Mouse (Mus musculus) CH12.LX (cell line): Measurements from ENCODE around the gene Ankrd36. TPM values are rescaled to one million over a fixed set of nuclear protein-coding genes. Genes with fewer than 3 reads are reported as not detected.

Experiments used
- DNase-seq: peaks from one replicate; pipeline ENCODE4 v3.0.0-alpha.2; 2013; ENCODE audit errors: extremely low read depth
- H3K27ac ChIP-seq: 2 replicates; pipeline ENCODE4 v1.5.1; 2012; ENCODE audit warnings: low read depth, mild to moderate bottlenecking, control low read depth, moderate library complexity; ENCODE audit not compliant: insufficient read depth
- H3K27me3 ChIP-seq: replicated peaks from 2 replicates; pipeline ENCODE3; 2012; ENCODE audit warnings: inconsistent platforms
- H3K36me3 ChIP-seq, 2 experiments: replicated peaks in 1 of 2; 2 replicates each; pipeline versions ENCODE3 to v1.6.1; 2012; ENCODE audit warnings: inconsistent platforms in 1 of 2, low read length in 1 of 2, mild to moderate bottlenecking in 1 of 2, mixed read lengths in 1 of 2, moderate library complexity in 1 of 2; ENCODE audit not compliant: control insufficient read depth in 1 of 2, insufficient read depth in 1 of 2
- H3K4me1 ChIP-seq, 2 experiments: 2 replicates each; pipeline ENCODE4 v1.6.1; 2012; ENCODE audit warnings: inconsistent platforms in 1 of 2, moderate library complexity in 1 of 2; ENCODE audit not compliant: insufficient read depth in 2 of 2, control insufficient read depth in 1 of 2
- H3K4me2 ChIP-seq: 2 replicates; pipeline ENCODE4 v1.6.1; 2012; ENCODE audit warnings: low read depth, mild to moderate bottlenecking, control low read depth; ENCODE audit not compliant: poor library complexity, insufficient read depth, severe bottlenecking
- H3K4me3 ChIP-seq, 3 experiments: fragments of 150-350 bp in 1 of 3; sonication (generic) in 1 of 3; replicated peaks in 1 of 3; 2 replicates each; pipeline versions ENCODE3 to v1.5.1; 2011 to 2012; ENCODE audit warnings: low read depth in 2 of 3, low read length in 2 of 3, mild to moderate bottlenecking in 2 of 3, moderate library complexity in 2 of 3, control low read depth in 1 of 3, improper control_type of control experiment in 1 of 3, inconsistent platforms in 1 of 3, mixed read lengths in 1 of 3; ENCODE audit not compliant: poor library complexity in 1 of 3
- H3K79me2 ChIP-seq: replicated peaks from 2 replicates; pipeline ENCODE4 v1.6.1; 2012; ENCODE audit warnings: mild to moderate bottlenecking, moderate library complexity; ENCODE audit not compliant: control insufficient read depth, poor library complexity, insufficient read depth, severe bottlenecking; ENCODE audit errors: extremely low read depth
- H3K9ac ChIP-seq: 2 replicates; pipeline ENCODE4 v1.6.1; 2012; ENCODE audit warnings: low read depth, mild to moderate bottlenecking, control low read depth, moderate library complexity; ENCODE audit not compliant: insufficient read depth
- H3K9me3 ChIP-seq: replicated peaks from 2 replicates; pipeline ENCODE3; 2012; ENCODE audit warnings: low read length, inconsistent platforms, mixed read lengths
- BHLHE40 ChIP-seq: IDR thresholded peaks from 2 replicates; pipeline ENCODE4 v1.6.1; 2011; ENCODE audit warnings: mild to moderate bottlenecking, low read depth, low read length, improper control_type of control experiment
- CHD1 ChIP-seq: IDR thresholded peaks from 2 replicates; pipeline ENCODE4 v1.6.1; 2012; ENCODE audit warnings: low read depth, low read length, improper control_type of control experiment, inconsistent platforms
- CHD2 ChIP-seq: IDR thresholded peaks from 2 replicates; pipeline ENCODE4 v1.6.1; 2011; ENCODE audit warnings: low read length, improper control_type of control experiment
- CTCF ChIP-seq, 2 experiments: IDR thresholded peaks in 1 of 2; conservative IDR thresholded peaks in 1 of 2; 2 replicates each; pipeline ENCODE4 v1.5.1; 2011 to 2012; ENCODE audit warnings: low read depth in 2 of 2, low read length in 2 of 2, improper control_type of control experiment in 1 of 2, inconsistent platforms in 1 of 2, mild to moderate bottlenecking in 1 of 2, moderate library complexity in 1 of 2
- E2F4 ChIP-seq: IDR thresholded peaks from 2 replicates; pipeline ENCODE4 v1.6.1; 2011; ENCODE audit warnings: low read depth, low read length, improper control_type of control experiment; ENCODE audit not compliant: insufficient replicate concordance
- ELF1 ChIP-seq: IDR thresholded peaks from 2 replicates; pipeline ENCODE4 v1.6.1; 2014; ENCODE audit warnings: low read depth, mild to moderate bottlenecking, inconsistent platforms, low read length, improper control_type of control experiment
- ETS1 ChIP-seq: conservative IDR thresholded peaks from 2 replicates; pipeline ENCODE4 v1.6.1; 2012; ENCODE audit warnings: low read depth, mild to moderate bottlenecking, inconsistent platforms, low read length, improper control_type of control experiment, moderate library complexity
- GABPA ChIP-seq: IDR thresholded peaks from 2 replicates; pipeline ENCODE4 v1.6.1; 2012; ENCODE audit warnings: low read depth, low read length, improper control_type of control experiment, inconsistent platforms; ENCODE audit not compliant: insufficient replicate concordance
- HCFC1 ChIP-seq: IDR thresholded peaks from 2 replicates; pipeline ENCODE4 v1.6.1; 2012; ENCODE audit warnings: low read depth, mild to moderate bottlenecking, inconsistent platforms, low read length, improper control_type of control experiment
- IRF4 ChIP-seq: IDR thresholded peaks from 2 replicates; pipeline ENCODE4 v1.6.1; 2014; ENCODE audit warnings: low read depth, mild to moderate bottlenecking, inconsistent platforms, low read length, improper control_type of control experiment
- MAFK ChIP-seq: IDR thresholded peaks from 2 replicates; pipeline ENCODE4 v1.6.1; 2011; ENCODE audit warnings: low read length, improper control_type of control experiment; ENCODE audit not compliant: insufficient replicate concordance
- MAX ChIP-seq: IDR thresholded peaks from 2 replicates; pipeline ENCODE4 v1.6.1; 2011; ENCODE audit warnings: low read length, improper control_type of control experiment
- MAZ ChIP-seq: IDR thresholded peaks from 2 replicates; pipeline ENCODE4 v1.6.1; 2012; ENCODE audit warnings: low read depth, mild to moderate bottlenecking, inconsistent platforms, low read length, improper control_type of control experiment, moderate library complexity
- MEF2A ChIP-seq: IDR thresholded peaks from 2 replicates; pipeline ENCODE4 v1.6.1; 2014; ENCODE audit warnings: low read depth, mild to moderate bottlenecking, inconsistent platforms, low read length, improper control_type of control experiment, borderline replicate concordance
- MXI1 ChIP-seq: IDR thresholded peaks from 2 replicates; pipeline ENCODE4 v1.6.1; 2011; ENCODE audit warnings: mild to moderate bottlenecking, low read depth, low read length, improper control_type of control experiment
- MYC ChIP-seq: IDR thresholded peaks from 2 replicates; pipeline ENCODE4 v1.6.1; 2011; ENCODE audit warnings: low read depth, mild to moderate bottlenecking, improper control_type of control experiment, low read length
- NELFE ChIP-seq: IDR thresholded peaks from 2 replicates; pipeline ENCODE4 v1.6.1; 2011; ENCODE audit warnings: low read depth, low read length, improper control_type of control experiment
- NRF1 ChIP-seq: IDR thresholded peaks from 2 replicates; pipeline ENCODE4 v1.6.1; 2014; ENCODE audit warnings: low read depth, mild to moderate bottlenecking, inconsistent platforms, low read length, improper control_type of control experiment, moderate library complexity
- PAX5 ChIP-seq: IDR thresholded peaks from 2 replicates; pipeline ENCODE4 v1.6.1; 2012; ENCODE audit warnings: low read length, inconsistent platforms, mixed read lengths
- POLR2A ChIP-seq: IDR thresholded peaks from 2 replicates; pipeline ENCODE4 v1.6.1; 2011; ENCODE audit warnings: low read depth, mild to moderate bottlenecking, improper control_type of control experiment, low read length
- RAD21 ChIP-seq: IDR thresholded peaks from 2 replicates; pipeline ENCODE4 v1.6.1; 2011; ENCODE audit warnings: low read depth, mild to moderate bottlenecking, low read length, improper control_type of control experiment, moderate library complexity
- SIN3A ChIP-seq: IDR thresholded peaks from 2 replicates; pipeline ENCODE4 v1.6.1; 2012; ENCODE audit warnings: low read length, improper control_type of control experiment, inconsistent platforms
- SMC3 ChIP-seq: IDR thresholded peaks from 2 replicates; pipeline ENCODE4 v1.6.1; 2011; ENCODE audit warnings: low read depth, low read length, improper control_type of control experiment
- TBP ChIP-seq: conservative IDR thresholded peaks from 2 replicates; pipeline ENCODE4 v1.6.1; 2011; ENCODE audit warnings: low read depth, low read length, improper control_type of control experiment
- TCF12 ChIP-seq: IDR thresholded peaks from 2 replicates; pipeline ENCODE4 v1.6.1; 2014; ENCODE audit warnings: low read depth, mild to moderate bottlenecking, inconsistent platforms, low read length, improper control_type of control experiment
- USF1 ChIP-seq: IDR thresholded peaks from 2 replicates; pipeline ENCODE4 v1.6.1; 2014; ENCODE audit warnings: low read depth, mild to moderate bottlenecking, inconsistent platforms, low read length, improper control_type of control experiment
- USF2 ChIP-seq: conservative IDR thresholded peaks from 2 replicates; pipeline ENCODE4 v1.6.1; 2011; ENCODE audit warnings: low read depth, low read length, improper control_type of control experiment
- ZC3H11A ChIP-seq: IDR thresholded peaks from 2 replicates; pipeline ENCODE4 v1.6.1; 2012; ENCODE audit warnings: low read depth, mild to moderate bottlenecking, inconsistent platforms, low read length, improper control_type of control experiment
- ZKSCAN1 ChIP-seq: IDR thresholded peaks from 2 replicates; pipeline ENCODE4 v1.6.1; 2012; ENCODE audit warnings: low read depth, inconsistent platforms, low read length, improper control_type of control experiment, borderline replicate concordance
- ZMIZ1 ChIP-seq: IDR thresholded peaks from 2 replicates; pipeline ENCODE4 v1.6.1; 2012; ENCODE audit warnings: low read depth, mild to moderate bottlenecking, inconsistent platforms, low read length, improper control_type of control experiment
- dilution Hi-C: fragments of 300-500 bp; cut with MboI; formaldehyde crosslinking; loops from 2 replicates; pipeline ENCODE4 v1.14.3; 2020; ENCODE audit warnings: low sequenced_read_pairs; ENCODE audit not compliant: extremely low pct_unique_long_range_greater_than_20kb, extremely low pct_ligation_motif_present
- in situ Hi-C: fragments of 300-500 bp; cut with MboI; formaldehyde crosslinking; loops from 3 replicates; pipeline ENCODE4 v1.14.3; 2019; ENCODE audit warnings: low sequenced_read_pairs, low pct_ligation_motif_present, low pct_unique_long_range_greater_than_20kb, mixed read lengths
- polyA plus RNA-seq: library from polyadenylated mRNA; unstranded; fragments of >175 nt; gene quantifications from 2 replicates; pipeline ENCODE4 v1.2.1, GENCODE M21; 2012; ENCODE audit warnings: low read depth; ENCODE audit not compliant: insufficient read length
- total RNA-seq, 2 experiments: library from RNA; depleted of rRNA; stranded (reverse); fragments of 300-350 nt in 1 of 2; fragments of >200 nt in 1 of 2; gene quantifications; 2 replicates each; pipeline ENCODE4 v1.2.3; 2012 to 2014

Ankrd36 gene
- total and polyA plus RNA-seq, 3 experiments = not detected

DNA sequence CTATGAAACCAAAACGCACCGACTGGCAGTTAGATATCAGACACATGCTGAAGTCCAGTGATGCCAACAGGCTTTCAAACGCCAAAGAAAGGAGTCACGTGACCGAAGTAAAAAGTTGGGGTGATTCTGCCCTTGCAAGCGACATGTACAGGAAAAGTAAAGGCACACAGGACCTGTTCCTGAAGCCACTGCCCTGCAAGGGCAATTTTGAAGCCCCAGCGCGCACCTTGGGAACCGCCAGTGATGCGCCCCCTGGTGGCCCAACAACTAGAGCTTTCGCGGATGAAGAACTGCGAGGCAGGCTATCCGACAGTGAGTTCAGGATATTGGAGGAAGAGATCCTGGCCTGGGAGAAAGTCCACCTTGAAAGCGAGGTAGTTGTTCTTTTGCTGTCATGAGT lies 59.5 kb downstream of the Ankrd36 start:
- in situ Hi-C loops (no loop called here), dilution Hi-C loops (no loop called here)
- Histone ChIP-seq H3K36me3 (no peaks in the 10 kb centered on the region), H3K27me3 (peaks cover 6% of the 10 kb centered on the region), H3K4me2 (peak overlapping the region; percentile 14; the same call in 1 of the 2 replicates), H3K4me1 (no peaks in the 10 kb centered on the region), H3K79me2 (no peaks in the 10 kb centered on the region)
- TF ChIP-seq ZMIZ1 (no peak), RAD21 (peak; percentile 70), SMC3 (peak; percentile 99), CHD2 (no peak), SIN3A (0 out of 2 replicates have a peak, but pooled peaks have one; percentile 43), POLR2A (no peak), ELF1 (peak; percentile 30; the same call in 1 of the 2 replicates), GABPA (no peak), MAX (no peak), MXI1 (0 out of 2 replicates have a peak, but pooled peaks have one; percentile 34), CHD1 (no peak), TCF12 (no peak), ZC3H11A (peak; percentile 65; the same call in 1 of the 2 replicates), CTCF (conservative IDR thresholded peaks at IDR 0.05 in 1 of 2, IDR thresholded peaks at IDR 0.05 in 1 of 2; ENCODE audit: low read depth in 2 of 2, low read length in 2 of 2) (peak; percentile 66 to 97), MEF2A (0 out of 2 replicates have a peak, but pooled peaks have one; percentile 37), ETS1 (no peak), ZKSCAN1 (no peak), TBP (no peak), NRF1 (peak; percentile 56; the same call in 1 of the 2 replicates), PAX5 (no peak), IRF4 (peak; percentile 51; the same call in 1 of the 2 replicates), USF1 (peak; percentile 61), USF2 (peak; percentile 34), NELFE (no peak), HCFC1 (peak; percentile 36; the same call in 1 of the 2 replicates), MAZ (0 out of 2 replicates have a peak, but pooled peaks have one; percentile 54), MYC (no peak), E2F4 (no peak), BHLHE40 (peak; percentile 57), MAFK (no peak)
- TF ChIP-seq, all 38 proteins: peak for 15
- peak; percentile 71 for DNase-seq
- Histone ChIP-seq H3K27ac (no peak overlapping the region), H3K9ac (no peak overlapping the region), H3K9me3 (no peaks in the 10 kb centered on the region), H3K4me3 (no peak overlapping the region)
